Mouse (Mus musculus) erythroblast, embryonic 14.5 days (primary cell): ENCODE data around the gene Fgfr3.

ENCODE experiments used
- GATA1 ChIP-seq: IDR thresholded peaks from 2 replicates; pipeline ENCODE4 v1.6.1; 2012; ENCODE audit warnings: low read length, inconsistent platforms, mixed read lengths
- TAL1 ChIP-seq: IDR thresholded peaks from 3 replicates; pipeline ENCODE4 v1.6.1; 2012; ENCODE audit warnings: low read length, inconsistent platforms, mixed read lengths

GRCm38 (mm10) chr5:33781964-33782344 lies 60.5 kb downstream of the Fgfr3 start:
- TF ChIP-seq GATA1 (no peak), TAL1 (no peak)
